ENCODE assay signal across 10 mouse cellular contexts in genomic region chr11:45805312-45805772, GRCm38 (mm10). TPM values are rescaled to one million over a fixed set of nuclear protein-coding genes. Genes with fewer than 3 reads are reported as not detected.
A peak's percentile ranks its signal among the peaks of the same experiment; 100 is the strongest.
DNase-seq lines count a peak whose midpoint lies in the region; ATAC-seq and TF ChIP-seq lines count a peak whose summit lies in the region.
"Had no signal": no experiment of that assay in that cellular context is flagged by ENCODE, and none has a peak within 500 bp of the region (broad histone marks: within the 10 kb centered on the region; RNA-seq: fewer than 3 reads in every experiment).

No protein-coding gene starts in this region.

- no peak overlapping the region for H3K27ac ChIP-seq in lung, embryonic 14.5 days (ENCODE audit: low read depth)
- H3K27ac ChIP-seq in stomach, embryonic 15.5 days, result peak overlapping the region; percentile 10; the same call in 1 of the 2 replicates
- no peak overlapping the region for H3K27ac ChIP-seq in cerebellum, adult 2 months (ENCODE audit: insufficient read depth, low read length)

- H3K4me1 ChIP-seq in lung, embryonic 14.5 days (ENCODE audit: insufficient read depth), result no peaks in the 10 kb centered on the region
- H3K4me1 ChIP-seq in lung, adult 2 months (ENCODE audit: control insufficient read depth, insufficient read depth, low read length), result no peaks in the 10 kb centered on the region
- no peaks in the 10 kb centered on the region for H3K4me1 ChIP-seq in stomach, embryonic 15.5 days
- H3K4me1 ChIP-seq in cerebellum, adult 2 months (ENCODE audit: control insufficient read depth, insufficient read depth, low read length), result no peaks in the 10 kb centered on the region

- no peak overlapping the region for H3K4me3 ChIP-seq in lung, embryonic 14.5 days (ENCODE audit: low read depth, low read length)
- H3K4me3 ChIP-seq in lung, adult 2 months (replicated peaks; ENCODE audit: extremely low read depth, low read depth, low read length), result no peak overlapping the region
- H3K4me3 ChIP-seq in stomach, embryonic 15.5 days (replicated peaks), result no peak overlapping the region
- no peak overlapping the region for H3K4me3 ChIP-seq in cerebellum, adult 2 months (replicated peaks; ENCODE audit: insufficient read depth, low read depth, low read length)

- no peak for TF ChIP-seq CTCF in lung, embryonic 14.5 days (IDR thresholded peaks at IDR 0.05; ENCODE audit: low read depth)
- no peak for TF ChIP-seq CTCF in lung, adult 2 months (IDR thresholded peaks at IDR 0.05; ENCODE audit: insufficient read depth, low read length)
- TF ChIP-seq CTCF in cerebellum, adult 2 months (IDR thresholded peaks at IDR 0.05; ENCODE audit: borderline replicate concordance, insufficient read depth, low read depth, low read length), result no peak

- H3K27me3 ChIP-seq in lung, embryonic 14.5 days (ENCODE audit: insufficient read depth, low read length), result no peaks in the 10 kb centered on the region
- no peaks in the 10 kb centered on the region for H3K27me3 ChIP-seq in stomach, embryonic 15.5 days (replicated peaks)
- H3K27me3 ChIP-seq in cerebellum, adult 2 months (ENCODE audit: control insufficient read depth, insufficient read depth, low read length), result no peaks in the 10 kb centered on the region; the same call in 1 of the 2 replicates

- DNase-seq in lung, embryonic 14.5 days, result no peak
- no peak for DNase-seq in lung, adult 2 months
- peak; percentile 39 for DNase-seq in kidney, postnatal 14 days
- no peak for DNase-seq in thymus, postnatal 0 days (ENCODE audit: low spot score)
- no peak for DNase-seq in frontal cortex, postnatal 14 days (ENCODE audit: low spot score in 2 of 2)
- no peak for DNase-seq in cerebellum, adult 2 months

- TF ChIP-seq POLR2A in lung, adult 2 months (IDR thresholded peaks at IDR 0.05; ENCODE audit: borderline replicate concordance, extremely low read depth, low read depth, low read length), result no peak
- no peak for TF ChIP-seq POLR2A in cerebellum, adult 2 months (IDR thresholded peaks at IDR 0.05; ENCODE audit: borderline replicate concordance, insufficient read depth, low read length)

- H3K4me2 ChIP-seq in lung, embryonic 14.5 days, result no peak overlapping the region
- H3K4me2 ChIP-seq in stomach, embryonic 15.5 days, result no peak overlapping the region
- H3K4me2 ChIP-seq: midbrain, embryonic 11.5 days had no signal

- 41% methylated on average over 6 of the region's 6 CpGs for WGBS in lung, embryonic 14.5 days
- 43% methylated on average over 6 of the region's 6 CpGs for WGBS in lung, adult 2 months
- 49% methylated on average over 6 of the region's 6 CpGs for WGBS in stomach, embryonic 15.5 days
- WGBS in cerebellum, adult 2 months, result 82% methylated on average over 6 of the region's 6 CpGs

- H3K9me3 ChIP-seq in lung, embryonic 14.5 days (ENCODE audit: low read depth, low read length), result no peaks in the 10 kb centered on the region
- no peaks in the 10 kb centered on the region for H3K9me3 ChIP-seq in stomach, embryonic 15.5 days

- no peaks in the 10 kb centered on the region for H3K36me3 ChIP-seq in lung, embryonic 14.5 days (ENCODE audit: insufficient read depth)
- no peaks in the 10 kb centered on the region for H3K36me3 ChIP-seq in stomach, embryonic 15.5 days

- ATAC-seq in lung, embryonic 14.5 days (ENCODE audit: insufficient read depth), result peak; percentile 75
- ATAC-seq in erythroid progenitor cell, adult 5-6 weeks (replicated peaks; ENCODE audit: low FRiP score, poor library complexity, severe bottlenecking), result peak; percentile 86
- ATAC-seq in stomach, embryonic 15.5 days (ENCODE audit: insufficient read depth, low FRiP score, low read depth), result peak; percentile 97
- ATAC-seq: forebrain, embryonic 16.5 days had no signal

- no peak overlapping the region for H3K9ac ChIP-seq in lung, embryonic 14.5 days
- H3K9ac ChIP-seq in stomach, embryonic 15.5 days, result no peak overlapping the region

RNA-seq across cellular contexts. Expression of gene Clint1, which starts 46.5 kb away (rescaled TPM):
- polyA plus RNA-seq in lung, embryonic 14.5 days (2014; fragmentation: Nextera tagmentation; extraction: Ambion mirVana), result 67.9 and 72.7 TPM in 2 replicates
- 37.1 and 51.8 TPM in 2 replicates for polyA plus RNA-seq in lung, adult 2 months (2012; rRNA removed)
- 34.6 and 36.9 TPM in 2 replicates for total RNA-seq in erythroid progenitor cell, adult 5-6 weeks (2015; ENCODE audit: low replicate concordance)
- 32.9 and 46.5 TPM in 2 replicates for total RNA-seq in erythroid progenitor cell, adult 5-6 weeks (2017; ENCODE audit: low replicate concordance)
- 82.8 and 86.4 TPM in 2 replicates for polyA plus RNA-seq in stomach, embryonic 15.5 days (2015; fragmentation: Nextera tagmentation; extraction: Ambion mirVana)
- 60.0 and 68.2 TPM in 2 replicates for polyA plus RNA-seq in thymus, postnatal 0 days (2015; fragmentation: Nextera tagmentation; extraction: Ambion mirVana)
- polyA plus RNA-seq in cerebellum, adult 2 months (2012; rRNA removed), result 41.4 and 41.5 TPM in 2 replicates
